Mouse (Mus musculus) gastrocnemius, adult 2 months (tissue): ENCODE results near the gene Cd80. TPM values are rescaled to one million over a fixed set of nuclear protein-coding genes. Genes with fewer than 3 reads are reported as not detected.
"Not testable (repeated sequence)": the region's sequence is repeated elsewhere in the genome, so short reads cannot be mapped to it uniquely, and the experiment has no call there.

ENCODE experiments used
- DNase-seq: peaks from one replicate; pipeline ENCODE4 v3.0.0; 2022
- H3K27ac ChIP-seq: fragments of 200-600 bp; 2 replicates; pipeline ENCODE4 v1.8.1; 2022; ENCODE audit warnings: mild to moderate bottlenecking
- H3K4me3 ChIP-seq: fragments of 200-600 bp; 2 replicates; pipeline ENCODE4 v1.8.1; 2022; ENCODE audit warnings: mild to moderate bottlenecking, moderate library complexity
- CTCF ChIP-seq: fragments of 200-600 bp; IDR thresholded peaks from 2 replicates; pipeline ENCODE4 v1.8.1; 2022; ENCODE audit warnings: antibody characterized with exemption, mild to moderate bottlenecking, moderate library complexity
- intact Hi-C: fragments of 180-260 bp; cut with DNase I; formaldehyde crosslinking; loops from one replicate; pipeline ENCODE4 v1.15.1; 2025
- total RNA-seq, 2 experiments: library from RNA; stranded (reverse); gene quantifications; 2 replicates each; pipeline ENCODE4 v1.2.3; 2021

Gene Cd80
- total RNA-seq, 2 experiments from 2014 or later = 0.13 to 0.31 TPM

DNA sequence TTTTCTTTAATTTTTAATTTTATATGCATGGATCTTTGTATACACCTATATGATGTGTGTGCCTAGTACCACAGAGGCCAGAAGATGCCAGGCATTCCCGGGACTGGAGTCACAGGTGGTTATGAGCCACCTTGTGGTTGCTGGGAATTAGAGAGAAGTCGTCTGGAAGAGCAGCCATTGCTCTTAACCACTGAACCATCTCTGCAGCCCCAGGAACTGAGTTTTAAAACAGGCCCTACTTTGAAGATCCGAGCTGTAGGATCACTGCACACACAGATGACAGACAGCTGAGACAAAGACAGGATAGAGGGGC, 13.3 kb downstream of the Cd80 start:
- peak; percentile 29; the same call in 1 of the 2 replicates for TF ChIP-seq CTCF
- Histone ChIP-seq H3K27ac (no peak overlapping the region), H3K4me3 (no peak overlapping the region)
- DNase-seq = no peak
- intact Hi-C loops = no loop called here

DNA sequence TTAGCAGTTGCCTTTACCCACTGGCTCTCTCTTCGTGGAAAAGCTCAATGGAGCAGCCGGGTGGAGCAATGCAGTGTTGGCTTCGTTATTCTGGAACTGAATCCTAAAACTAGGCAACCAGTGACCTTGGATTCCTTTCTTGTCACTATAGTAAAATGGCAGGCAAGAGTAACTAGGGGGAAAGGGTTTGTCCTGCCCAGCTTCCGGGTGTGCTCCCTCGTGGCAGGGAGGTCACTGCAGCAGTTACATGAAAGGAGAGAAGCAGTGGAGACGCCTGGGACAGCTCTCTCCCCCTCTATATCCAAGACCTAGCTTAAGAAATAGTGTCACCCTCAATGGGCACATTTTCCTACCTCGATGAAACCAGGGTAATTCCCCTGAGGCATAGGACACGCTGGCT, 14.1 kb downstream of the Cd80 start:
- TF ChIP-seq CTCF = no peak
- H3K4me3 ChIP-seq = no peak overlapping the region
- no peak overlapping the region for H3K27ac ChIP-seq
- intact Hi-C loops = no loop called here
- no peak for DNase-seq

DNA sequence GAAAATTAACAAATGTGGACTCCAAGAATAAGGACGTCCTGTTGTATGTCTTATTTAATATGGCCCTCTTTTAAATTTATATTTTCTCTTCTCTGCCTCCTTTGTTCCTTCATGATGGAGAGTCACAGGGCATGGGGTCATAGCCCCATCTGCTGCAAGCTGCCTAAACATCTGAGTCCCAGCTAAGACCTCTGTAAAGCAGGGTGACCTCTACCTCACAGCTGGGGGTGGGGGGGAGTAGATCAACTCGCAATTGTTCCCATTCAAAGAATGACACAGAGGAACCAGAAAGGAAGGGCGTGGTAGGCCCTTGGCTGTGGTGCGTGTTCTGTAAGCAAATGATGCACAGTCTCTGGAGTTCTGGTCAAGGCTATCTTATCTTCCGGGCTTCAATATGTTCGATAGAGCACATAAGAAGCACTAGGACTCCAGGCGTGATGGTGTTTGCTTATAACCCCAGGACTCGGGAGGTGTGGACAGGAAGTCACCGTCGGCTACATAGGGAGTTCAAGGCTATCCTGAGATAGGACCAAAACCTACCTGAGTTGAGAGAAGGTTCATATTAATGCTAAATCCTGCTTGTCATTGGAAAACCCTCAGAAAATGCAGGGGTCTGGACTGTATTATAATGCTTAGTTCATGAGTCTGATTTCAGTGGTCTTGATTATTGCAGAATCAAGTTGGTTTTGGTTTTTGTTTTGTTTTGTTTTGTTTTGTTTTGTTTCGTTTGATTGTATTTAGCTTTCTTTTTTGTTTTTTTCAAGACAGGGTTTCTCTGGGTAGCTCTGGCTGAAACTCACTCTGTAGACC, 16.5 kb downstream of the Cd80 start:
- Histone ChIP-seq H3K4me3 (no peak overlapping the region), H3K27ac (no peak overlapping the region)
- no peak for TF ChIP-seq CTCF
- intact Hi-C loops = no loop called here
- DNase-seq = no peak

DNA sequence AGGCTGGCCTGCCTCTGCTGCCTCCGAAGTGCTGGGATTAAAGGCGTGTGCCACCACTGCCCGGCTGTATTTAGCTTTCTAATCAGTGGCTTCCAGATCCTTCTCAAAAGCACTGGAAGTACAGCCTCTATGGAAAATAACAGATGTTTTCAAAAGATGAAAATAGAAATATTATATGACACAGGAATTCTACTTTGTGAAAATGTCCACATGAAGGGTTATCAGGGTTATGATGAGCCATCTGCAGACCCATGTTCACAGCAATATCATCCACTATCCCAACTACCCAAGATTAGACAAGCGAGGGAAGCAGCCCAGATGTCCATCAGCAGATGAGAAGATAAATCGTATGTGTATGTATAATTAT, 17.1 kb downstream of the Cd80 start:
- no peak for DNase-seq
- TF ChIP-seq CTCF = no peak
- Histone ChIP-seq H3K27ac (no peak overlapping the region), H3K4me3 (no peak overlapping the region)
- intact Hi-C loops = no loop called here

DNA sequence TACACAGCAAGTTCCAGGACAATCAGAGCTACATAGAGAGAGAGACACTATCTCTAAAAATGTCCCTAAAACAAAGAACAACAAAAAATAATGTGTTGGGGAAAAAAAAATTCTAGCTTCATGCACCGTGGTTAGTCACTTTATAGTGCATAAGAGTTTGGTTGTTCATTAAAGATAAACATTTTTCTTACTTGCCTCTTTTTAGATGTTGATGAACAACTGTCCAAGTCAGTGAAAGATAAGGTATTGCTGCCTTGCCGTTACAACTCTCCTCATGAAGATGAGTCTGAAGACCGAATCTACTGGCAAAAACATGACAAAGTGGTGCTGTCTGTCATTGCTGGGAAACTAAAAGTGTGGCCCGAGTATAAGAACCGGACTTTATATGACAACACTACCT, 18.3 kb downstream of the Cd80 start:
- no peak for DNase-seq
- TF ChIP-seq CTCF = no peak
- Histone ChIP-seq H3K4me3 (no peak overlapping the region), H3K27ac (no peak overlapping the region)
- intact Hi-C loops = no loop called here

DNA sequence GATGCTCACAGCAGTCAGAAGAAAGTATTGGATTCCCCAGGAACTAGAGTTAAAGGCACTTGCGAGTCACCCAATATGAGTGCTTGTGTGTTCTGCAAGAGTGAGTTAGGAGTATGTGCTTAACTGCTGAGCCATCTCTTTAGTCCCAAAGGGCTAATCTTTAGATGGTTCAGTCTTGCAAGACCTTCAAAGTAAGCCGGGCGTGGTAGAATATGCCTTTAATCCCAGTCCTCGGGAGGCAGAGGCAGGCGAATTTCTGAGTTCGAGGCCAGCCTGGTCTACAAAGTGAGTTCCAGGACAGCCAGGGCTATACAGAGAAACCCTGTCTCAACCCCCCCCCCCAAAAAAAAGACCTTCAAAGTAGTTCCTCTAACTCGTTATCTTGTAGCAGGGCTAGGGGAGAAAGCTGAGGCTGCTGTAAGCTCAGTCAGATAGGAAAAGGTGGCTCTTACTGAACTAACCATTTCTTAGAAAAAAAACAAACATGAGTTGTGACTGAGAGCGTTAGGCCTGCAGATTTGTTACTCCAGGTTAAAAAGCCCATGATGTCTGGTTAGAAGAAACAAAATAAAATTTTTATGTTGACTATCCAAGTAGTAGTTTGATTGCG, 19.4 kb downstream of the Cd80 start:
- H3K27ac ChIP-seq = no peak overlapping the region
- no peak overlapping the region for H3K4me3 ChIP-seq
- intact Hi-C loops = no loop called here
- no peak for TF ChIP-seq CTCF
- no peak for DNase-seq

DNA sequence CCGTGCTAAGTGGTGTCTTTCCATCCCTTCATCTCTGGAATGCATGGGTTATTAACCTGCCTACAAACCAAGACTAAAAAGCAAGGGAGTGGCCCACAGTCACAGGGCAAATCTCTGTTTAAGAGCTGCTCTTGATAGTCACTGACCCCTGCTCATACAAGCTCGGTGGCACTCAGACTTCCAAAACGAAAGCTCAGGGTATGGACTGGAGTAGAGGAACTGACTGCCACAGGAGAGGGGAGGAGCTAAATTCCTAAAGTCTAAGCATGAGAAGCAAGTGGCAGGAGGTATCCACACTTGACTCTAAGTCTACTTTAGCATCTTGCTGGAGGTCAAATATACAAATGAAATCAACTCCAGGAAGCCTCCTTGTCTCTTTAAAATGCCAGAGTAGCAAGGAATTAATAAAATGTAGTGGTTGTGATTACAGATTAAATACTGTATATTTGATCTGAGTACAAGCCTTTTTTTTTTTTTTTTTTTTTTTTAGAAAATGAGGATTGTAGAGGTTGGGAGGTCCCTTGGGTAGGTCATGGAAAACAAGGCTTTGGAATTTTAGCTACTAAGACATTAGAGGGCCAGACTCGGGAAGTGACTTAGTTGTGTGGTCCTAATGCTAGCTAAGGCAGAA, 20.4 kb downstream of the Cd80 start:
- no peak for TF ChIP-seq CTCF
- peak overlapping the region; percentile 78 for H3K27ac ChIP-seq
- peak overlapping the region; percentile 72 for H3K4me3 ChIP-seq

DNA sequence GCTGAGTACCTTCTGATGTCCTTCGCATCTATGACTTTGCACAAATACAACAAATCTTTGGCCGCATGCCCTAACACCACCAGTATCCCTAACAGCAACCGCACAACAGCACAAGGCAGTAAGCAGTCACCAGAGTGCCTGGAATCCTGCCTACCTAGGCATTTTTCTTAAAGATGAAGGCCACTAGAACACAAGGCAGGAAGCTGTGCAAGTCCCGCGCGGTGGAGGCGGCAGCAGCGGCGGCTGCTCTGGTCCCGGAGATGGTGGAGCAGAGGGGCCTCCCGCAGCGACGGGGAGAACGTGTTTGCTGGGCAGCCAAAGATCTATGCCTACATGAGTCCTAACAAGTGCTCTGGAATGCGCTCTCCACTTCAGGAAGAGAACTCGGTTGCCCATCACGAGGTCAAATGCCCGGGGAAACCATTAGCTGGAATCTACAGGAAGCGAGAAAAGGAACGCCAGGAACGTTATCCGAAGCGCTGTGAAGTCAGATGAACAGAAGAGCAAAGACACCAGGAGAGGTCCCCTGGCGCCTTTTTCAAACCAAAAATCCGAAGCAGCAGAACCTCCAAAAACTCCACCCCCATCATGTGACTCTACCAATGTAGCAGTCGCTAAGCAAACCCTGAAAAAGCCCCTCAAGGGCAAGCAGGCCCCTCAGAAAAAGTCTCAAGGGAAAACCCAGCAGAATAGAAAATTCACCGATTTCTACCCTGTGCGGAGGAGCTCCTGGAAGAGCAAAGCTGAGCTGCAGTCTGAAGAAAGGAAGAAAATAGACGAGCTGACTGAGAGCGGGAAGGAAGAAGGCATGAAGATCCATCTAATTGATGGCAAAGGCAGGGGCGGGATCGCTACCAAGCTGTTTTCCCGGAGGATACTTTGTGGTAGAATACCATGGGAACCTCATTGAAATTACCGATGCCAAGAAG, 21.2 kb downstream of the Cd80 start:
- H3K27ac ChIP-seq = peak overlapping the region; percentile 78

More for the DNA sequence above, 20.4 kb downstream of the Cd80 start:
- no peak for DNase-seq
- intact Hi-C loops = no loop called here

DNA sequence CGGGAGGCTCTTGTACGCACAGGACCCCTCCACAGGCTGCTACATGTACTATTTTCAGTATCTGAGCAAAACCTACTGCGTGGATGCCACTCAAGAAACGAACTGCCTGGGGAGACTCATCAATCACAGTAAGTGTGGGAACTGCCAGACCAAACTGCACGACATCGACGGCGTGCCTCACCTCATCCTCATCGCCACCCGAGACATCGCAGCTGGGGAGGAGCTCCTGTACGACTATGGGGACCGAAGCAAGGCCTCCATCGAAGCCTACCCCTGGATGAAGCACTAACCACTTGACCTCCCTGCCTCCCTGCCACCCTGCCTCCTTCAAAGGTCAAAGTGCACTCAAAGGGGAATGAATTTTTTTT, 21.9 kb downstream of the Cd80 start:
- intact Hi-C loops = not testable (repeated sequence)

More for the DNA sequence above, 21.2 kb downstream of the Cd80 start:
- H3K4me3 ChIP-seq = peak overlapping the region; percentile 72
- no peak for TF ChIP-seq CTCF
- intact Hi-C loops = no loop called here
- DNase-seq = peak; percentile 54

DNA sequence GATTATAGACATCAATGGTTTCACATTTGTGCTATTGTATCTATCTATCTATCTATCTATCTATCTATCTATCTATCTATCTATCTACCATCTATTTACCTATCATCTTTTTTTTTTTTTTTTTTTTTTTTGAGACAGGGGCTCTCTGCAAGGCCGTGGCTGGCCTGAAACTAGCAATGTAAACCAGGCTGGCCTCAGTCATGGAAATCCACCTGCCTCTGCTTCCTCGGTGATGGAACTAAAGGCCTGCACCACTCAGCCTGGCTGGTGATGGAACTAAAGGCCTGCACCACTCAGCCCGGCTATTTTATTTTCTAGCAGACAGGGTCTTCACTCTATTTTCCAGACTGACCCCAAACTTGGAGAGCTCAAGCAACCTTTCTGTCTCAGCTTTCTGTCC, 22.9 kb downstream of the Cd80 start:
- TF ChIP-seq CTCF = no peak
- Histone ChIP-seq H3K4me3 (no peak overlapping the region), H3K27ac (no peak overlapping the region)
- no peak for DNase-seq
- intact Hi-C loops = no loop called here

More for the DNA sequence above, 21.9 kb downstream of the Cd80 start:
- DNase-seq = not testable (repeated sequence)
- Histone ChIP-seq H3K27ac (peak overlapping the region; percentile 78; the same call in 1 of the 2 replicates), H3K4me3 (peak overlapping the region; percentile 72)

DNA sequence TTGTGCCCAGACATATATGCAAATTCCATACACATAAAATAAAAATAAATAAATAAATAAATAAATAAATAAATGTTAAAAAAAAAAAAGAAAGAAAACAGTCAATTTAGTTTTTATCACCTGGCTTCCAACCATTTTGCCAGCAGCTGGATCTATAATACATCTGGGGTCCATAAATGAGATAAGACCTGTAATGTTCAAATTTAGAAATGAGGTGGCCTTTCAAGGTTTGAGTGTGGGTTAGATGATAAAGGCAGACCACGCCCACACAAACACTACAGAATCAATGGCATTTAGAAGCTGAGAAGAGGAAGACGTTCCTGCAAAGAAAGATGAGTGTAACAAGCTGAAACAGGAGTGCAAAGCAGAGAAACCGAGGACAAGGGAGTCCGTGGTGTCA, 26.0 kb downstream of the Cd80 start:
- no peak overlapping the region for H3K27ac ChIP-seq
- no peak for DNase-seq
- no peak overlapping the region for H3K4me3 ChIP-seq
- no peak for TF ChIP-seq CTCF
- intact Hi-C loops = loop anchor here (10.0 kb wide), 1 partner anchor 107 kb away; no protein-coding TSS in a partner anchor

DNA sequence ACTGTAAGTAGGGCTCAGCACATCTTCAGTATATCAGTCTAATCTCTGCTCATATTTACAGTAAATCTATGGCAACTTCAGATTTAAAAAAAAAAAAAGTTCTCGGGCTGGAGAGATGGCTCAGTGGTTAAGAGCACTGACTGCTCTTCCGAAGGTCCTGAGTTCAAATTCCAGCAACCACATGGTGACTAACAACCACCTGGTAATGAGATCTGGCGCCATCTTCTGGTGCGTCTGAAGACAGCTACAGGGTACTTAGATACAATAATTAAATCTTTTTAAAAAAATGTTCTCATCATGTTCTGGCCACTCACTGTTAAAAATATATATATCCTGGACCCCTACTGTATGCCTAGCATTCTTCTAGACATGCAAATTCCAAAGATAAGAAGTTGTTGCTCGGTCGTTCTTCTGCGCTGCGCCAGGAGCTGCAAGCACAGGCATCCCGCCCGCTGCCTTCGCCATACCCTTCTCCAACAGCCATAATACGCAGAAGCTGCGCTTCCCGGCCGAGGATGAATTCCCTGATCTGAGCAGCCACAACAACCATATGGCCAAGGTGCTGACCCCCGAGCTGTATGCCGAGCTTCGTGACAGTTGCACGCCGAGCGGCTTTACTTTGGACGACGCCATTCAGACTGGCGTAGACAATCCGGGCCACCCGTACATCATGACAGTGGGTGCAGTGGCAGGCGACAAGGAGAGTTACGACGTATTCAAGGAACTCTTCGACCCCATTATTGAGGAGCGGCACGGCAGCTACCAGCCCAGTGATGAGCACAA, 27.6 kb downstream of the Cd80 start:
- no peak overlapping the region for H3K27ac ChIP-seq
- intact Hi-C loops = loop anchor here (2.0 to 10.0 kb wide), 2 partner anchors 108 to 138 kb away; no protein-coding TSS in a partner anchor
- peak; percentile 83 for TF ChIP-seq CTCF
- DNase-seq = peak; percentile 58
- peak overlapping the region; percentile 70 for H3K4me3 ChIP-seq
